Mouse (Mus musculus): ENCODE measurements at regions not wholly inside any gene's neighbourhood (a gene's known extent, or its start where the extent isn't known, plus 50 kb on each side); places are given as distances from the start of the nearest gene placed in this dataset.

GRCm38 (mm10) chr12:47140677-47141076 lies 321.9 kb upstream of the Nova1 start:
- Histone ChIP-seq H3K27me3 (ENCODE audit: low read depth, poor library complexity, severe bottlenecking) (no peaks in the 10 kb centered on the region), H3K4me1 (peaks cover 7% of the 10 kb centered on the region), H3K9me3 (replicated peaks) (no peaks in the 10 kb centered on the region), H3K4me3 (no peak overlapping the region), H3K36me3 (no peaks in the 10 kb centered on the region), H3K27ac (replicated peaks) (peak overlapping the region; percentile 67; the same call in 1 of the 2 replicates)
- 65% methylated on average over 4 of the region's 4 CpGs for WGBS
- DNase-seq (ENCODE audit: low spot score): no peak

GRCm38 (mm10) chr12:47129821-47130220 lies 311.1 kb upstream of the Nova1 start:
- no peak overlapping the region for H3K27ac ChIP-seq (replicated peaks)
- H3K4me3 ChIP-seq: no peak overlapping the region
- H3K4me1 ChIP-seq: peaks cover 2% of the 10 kb centered on the region; the same call in 1 of the 2 replicates
- no peaks in the 10 kb centered on the region for H3K27me3 ChIP-seq (ENCODE audit: low read depth, poor library complexity, severe bottlenecking)
- 88% methylated on average over 9 of the region's 9 CpGs for WGBS
- no peaks in the 10 kb centered on the region for H3K9me3 ChIP-seq (replicated peaks)
- no peak for DNase-seq (ENCODE audit: low spot score)
- H3K36me3 ChIP-seq: no peaks in the 10 kb centered on the region

GRCm38 (mm10) chr12:47128596-47128995 lies 309.9 kb upstream of the Nova1 start:
- Histone ChIP-seq H3K9me3 (replicated peaks) (no peaks in the 10 kb centered on the region), H3K4me1 (peaks cover 2% of the 10 kb centered on the region; the same call in 1 of the 2 replicates), H3K27me3 (ENCODE audit: low read depth, poor library complexity, severe bottlenecking) (no peaks in the 10 kb centered on the region), H3K27ac (replicated peaks) (no peak overlapping the region), H3K4me3 (no peak overlapping the region), H3K36me3 (no peaks in the 10 kb centered on the region)
- WGBS: 87% methylated on average over 3 of the region's 3 CpGs
- DNase-seq (ENCODE audit: low spot score): no peak

- no peak overlapping the region for H3K4me3 ChIP-seq
- DNase-seq (ENCODE audit: low spot score): no peak
- H3K27ac ChIP-seq (replicated peaks): no peak overlapping the region
- no peaks in the 10 kb centered on the region for H3K9me3 ChIP-seq (replicated peaks)
- H3K4me1 ChIP-seq: no peaks in the 10 kb centered on the region
- H3K36me3 ChIP-seq: no peaks in the 10 kb centered on the region
- H3K27me3 ChIP-seq (ENCODE audit: low read depth, poor library complexity, severe bottlenecking): no peaks in the 10 kb centered on the region
- 83% methylated on average over 3 of the region's 3 CpGs for WGBS
These were observed 302.7 kb upstream of the Nova1 start for GRCm38 (mm10) chr12:47121426-47121825.

GRCm38 (mm10) chr12:47117504-47117903 lies 298.8 kb upstream of the Nova1 start:
- H3K4me1 ChIP-seq: no peaks in the 10 kb centered on the region
- H3K36me3 ChIP-seq: no peaks in the 10 kb centered on the region
- H3K9me3 ChIP-seq (replicated peaks): no peaks in the 10 kb centered on the region
- H3K27me3 ChIP-seq (ENCODE audit: low read depth, poor library complexity, severe bottlenecking): no peaks in the 10 kb centered on the region
- WGBS: 79% methylated on average over 3 of the region's 3 CpGs
- H3K4me3 ChIP-seq: no peak overlapping the region
- DNase-seq (ENCODE audit: low spot score): no peak
- no peak overlapping the region for H3K27ac ChIP-seq (replicated peaks)

- no peaks in the 10 kb centered on the region for H3K36me3 ChIP-seq
- H3K4me1 ChIP-seq: no peaks in the 10 kb centered on the region
- H3K27me3 ChIP-seq (ENCODE audit: low read depth, poor library complexity, severe bottlenecking): no peaks in the 10 kb centered on the region
- H3K9me3 ChIP-seq (replicated peaks): no peaks in the 10 kb centered on the region
- H3K27ac ChIP-seq (replicated peaks): no peak overlapping the region
- no peak for DNase-seq (ENCODE audit: low spot score)
- no peak overlapping the region for H3K4me3 ChIP-seq
These were observed 270.5 kb upstream of the Nova1 start for GRCm38 (mm10) chr12:47089234-47089633.

- no peaks in the 10 kb centered on the region for H3K4me1 ChIP-seq
- no peak overlapping the region for H3K27ac ChIP-seq (replicated peaks)
- WGBS: 57% methylated on average over 2 of the region's 2 CpGs
- H3K27me3 ChIP-seq (ENCODE audit: low read depth, poor library complexity, severe bottlenecking): no peaks in the 10 kb centered on the region
- DNase-seq (ENCODE audit: low spot score): no peak
- no peaks in the 10 kb centered on the region for H3K9me3 ChIP-seq (replicated peaks)
- no peak overlapping the region for H3K4me3 ChIP-seq
- H3K36me3 ChIP-seq: no peaks in the 10 kb centered on the region
These were observed 256.2 kb upstream of the Nova1 start for GRCm38 (mm10) chr12:47074961-47075360.

- Histone ChIP-seq H3K36me3 (no peaks in the 10 kb centered on the region), H3K4me3 (no peak overlapping the region), H3K9me3 (replicated peaks) (no peaks in the 10 kb centered on the region), H3K27me3 (ENCODE audit: low read depth, poor library complexity, severe bottlenecking) (no peaks in the 10 kb centered on the region), H3K27ac (replicated peaks) (no peak overlapping the region), H3K4me1 (no peaks in the 10 kb centered on the region)
- 91% methylated on average over 1 of the region's 1 CpGs for WGBS
- no peak for DNase-seq (ENCODE audit: low spot score)
These were observed 233.7 kb upstream of the Nova1 start for GRCm38 (mm10) chr12:47052474-47052873.

GRCm38 (mm10) chr12:47020810-47021348 lies 202.2 kb upstream of the Nova1 start:
- no peak for DNase-seq (ENCODE audit: low spot score)
- Histone ChIP-seq H3K27me3 (ENCODE audit: low read depth, poor library complexity, severe bottlenecking) (no peaks in the 10 kb centered on the region), H3K9me3 (replicated peaks) (no peaks in the 10 kb centered on the region), H3K4me1 (no peaks in the 10 kb centered on the region), H3K27ac (replicated peaks) (no peak overlapping the region), H3K4me3 (no peak overlapping the region), H3K36me3 (no peaks in the 10 kb centered on the region)
- 87% methylated on average over 6 of the region's 6 CpGs for WGBS

- Histone ChIP-seq H3K27me3 (ENCODE audit: low read depth, poor library complexity, severe bottlenecking) (no peaks in the 10 kb centered on the region), H3K4me3 (no peak overlapping the region), H3K9me3 (replicated peaks) (no peaks in the 10 kb centered on the region), H3K27ac (replicated peaks) (no peak overlapping the region), H3K36me3 (no peaks in the 10 kb centered on the region), H3K4me1 (no peaks in the 10 kb centered on the region)
- 89% methylated on average over 1 of the region's 1 CpGs for WGBS
- no peak for DNase-seq (ENCODE audit: low spot score)
These were observed 173.6 kb upstream of the Nova1 start for GRCm38 (mm10) chr12:46992343-46992742.

GRCm38 (mm10) chr12:46988972-46989371 lies 170.2 kb upstream of the Nova1 start:
- DNase-seq (ENCODE audit: low spot score): no peak
- 83% methylated on average over 2 of the region's 2 CpGs for WGBS

GRCm38 (mm10) chr12:46950223-46950779 lies 131.6 kb upstream of the Nova1 start:
- Histone ChIP-seq H3K4me3 (no peak overlapping the region), H3K27me3 (ENCODE audit: low read depth, poor library complexity, severe bottlenecking) (no peaks in the 10 kb centered on the region), H3K4me1 (no peaks in the 10 kb centered on the region), H3K9me3 (replicated peaks) (no peaks in the 10 kb centered on the region), H3K36me3 (no peaks in the 10 kb centered on the region), H3K27ac (replicated peaks) (no peak overlapping the region)
- WGBS: 83% methylated on average over 3 of the region's 3 CpGs
- no peak for DNase-seq (ENCODE audit: low spot score)

More at GRCm38 (mm10) chr12:46988972-46989371, 170.2 kb upstream of the Nova1 start:
- Histone ChIP-seq H3K4me3 (no peak overlapping the region), H3K27ac (replicated peaks) (no peak overlapping the region), H3K27me3 (ENCODE audit: low read depth, poor library complexity, severe bottlenecking) (no peaks in the 10 kb centered on the region), H3K9me3 (replicated peaks) (no peaks in the 10 kb centered on the region), H3K4me1 (no peaks in the 10 kb centered on the region), H3K36me3 (no peaks in the 10 kb centered on the region)

GRCm38 (mm10) chr12:46945707-46946106 lies 127.0 kb upstream of the Nova1 start:
- no peak overlapping the region for H3K4me3 ChIP-seq
- DNase-seq (ENCODE audit: low spot score): no peak
- no peaks in the 10 kb centered on the region for H3K36me3 ChIP-seq
- no peaks in the 10 kb centered on the region for H3K9me3 ChIP-seq (replicated peaks)
- H3K4me1 ChIP-seq: no peaks in the 10 kb centered on the region
- H3K27me3 ChIP-seq (ENCODE audit: low read depth, poor library complexity, severe bottlenecking): no peaks in the 10 kb centered on the region
- no peak overlapping the region for H3K27ac ChIP-seq (replicated peaks)

GRCm38 (mm10) chr12:46931086-46931485 lies 112.4 kb upstream of the Nova1 start:
- DNase-seq (ENCODE audit: low spot score): no peak
- H3K4me3 ChIP-seq: no peak overlapping the region

More at GRCm38 (mm10) chr12:46931086-46931485, 112.4 kb upstream of the Nova1 start:
- H3K27me3 ChIP-seq (ENCODE audit: low read depth, poor library complexity, severe bottlenecking): no peaks in the 10 kb centered on the region
- H3K27ac ChIP-seq (replicated peaks): no peak overlapping the region
- no peaks in the 10 kb centered on the region for H3K9me3 ChIP-seq (replicated peaks)
- no peaks in the 10 kb centered on the region for H3K36me3 ChIP-seq
- H3K4me1 ChIP-seq: no peaks in the 10 kb centered on the region

All from midbrain, embryonic 10.5 days (tissue).